Mouse (Mus musculus): ENCODE data around the gene Lysmd4.

Gene Lysmd4

GRCm38 (mm10) chr7:67342067-67342625 is 119.8 kb downstream of the Lysmd4 start:
- DNase-seq (ENCODE audit: low read depth) = no peak

DNA sequence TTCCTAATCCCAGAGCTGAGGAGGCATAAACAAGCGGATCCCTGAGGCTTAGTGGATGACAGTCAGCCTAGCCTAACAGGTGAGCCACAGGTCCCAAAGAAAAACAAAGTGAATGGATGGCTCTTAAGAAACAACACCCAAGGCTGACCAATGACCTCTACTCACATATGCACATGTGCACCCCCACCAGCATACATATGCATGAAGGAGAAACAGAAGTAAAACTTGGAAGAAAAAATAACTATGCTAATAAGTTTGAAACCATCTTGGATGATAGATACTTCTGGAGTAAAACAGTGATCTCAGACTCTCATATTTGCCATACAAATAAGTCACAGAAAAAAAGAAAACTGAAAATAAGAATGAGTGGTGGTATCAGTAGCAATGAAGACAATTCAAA is 122.1 kb downstream of the Lysmd4 start:
- DNase-seq (ENCODE audit: low read depth) = no peak

DNA sequence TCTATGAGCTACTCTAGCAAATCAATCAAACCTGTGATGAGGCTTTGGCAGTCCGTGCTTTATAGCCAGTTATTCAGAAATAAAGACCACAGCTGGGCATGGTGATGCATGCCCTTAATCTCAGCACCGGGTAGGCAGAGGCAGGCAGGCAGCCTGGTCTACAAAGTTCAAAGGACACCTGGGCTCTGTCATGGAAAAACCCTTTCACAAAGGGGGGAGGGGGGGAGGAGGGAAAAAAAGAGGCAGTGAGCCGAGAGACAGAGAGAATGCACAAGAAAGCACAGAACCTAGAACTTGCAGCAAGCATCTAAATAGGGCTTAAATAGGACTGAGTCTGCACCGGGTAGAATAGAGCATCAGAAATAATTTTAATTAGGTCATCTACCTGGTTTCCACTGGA is 130.6 kb downstream of the Lysmd4 start:
- DNase-seq (ENCODE audit: low read depth) = no peak

DNA sequence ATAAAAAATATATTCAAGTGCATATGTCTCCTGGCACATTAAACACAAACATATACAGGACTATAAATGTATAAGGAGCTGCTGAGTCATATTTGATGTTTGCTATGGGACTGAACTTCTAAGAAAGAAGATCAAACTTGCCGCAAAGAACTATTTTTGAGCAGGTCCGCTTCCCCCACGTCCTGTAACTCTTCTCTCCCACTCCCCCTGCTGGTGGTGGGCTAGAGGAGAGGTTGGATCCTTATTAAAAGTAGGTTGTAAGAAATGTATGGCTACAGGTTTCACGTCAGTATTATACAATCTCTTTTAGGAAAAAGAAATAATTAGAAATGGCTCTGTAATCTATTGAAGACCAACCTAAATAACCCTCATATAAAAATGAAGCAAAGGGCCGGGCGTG is 131.3 kb downstream of the Lysmd4 start:
- DNase-seq (ENCODE audit: low read depth) = no peak

GRCm38 (mm10) chr7:67355870-67356269 is 133.5 kb downstream of the Lysmd4 start:
- DNase-seq (ENCODE audit: low read depth) = no peak

All from c-Kit-positive CD71-negative TER-119-negative erythroid progenitor cells, embryonic 14.5 days (primary cell).